Mouse (Mus musculus): ENCODE data around the gene Alkbh6. TPM values are rescaled to one million over a fixed set of nuclear protein-coding genes. Genes with fewer than 3 reads are reported as not detected.

The Alkbh6 gene
- polyA plus RNA-seq, 1 experiment = 99.0 TPM

- TF ChIP-seq POLR2A (IDR thresholded peaks at IDR 0.05; ENCODE audit: low read depth, low read length) = no peak
- TF ChIP-seq CTCF (conservative IDR thresholded peaks at IDR 0.05; ENCODE audit: insufficient read depth, insufficient read length, low read depth, low read length) = no peak
- H3K4me1 ChIP-seq (ENCODE audit: control insufficient read depth, insufficient read depth, low read length) = 0 out of 2 replicates have a peak, but pooled peaks cover 2% of the 10 kb centered on the region
- no peak overlapping the region for H3K4me3 ChIP-seq (ENCODE audit: insufficient read depth, low read depth, low read length)
- H3K36me3 ChIP-seq (ENCODE audit: control insufficient read depth, insufficient read depth, low read length) = no peaks in the 10 kb centered on the region
- no peak overlapping the region for H3K27ac ChIP-seq (ENCODE audit: insufficient read depth, low read depth, low read length)
- no peak for DNase-seq
- no peaks in the 10 kb centered on the region for H3K27me3 ChIP-seq (replicated peaks; ENCODE audit: control insufficient read depth, insufficient read depth, low read length)
- WGBS = 56% methylated on average over 10 of the region's 10 CpGs
These were observed 19.9 kb downstream of the Alkbh6 start for GRCm38 (mm10) chr7:30328379-30328778.

DNA sequence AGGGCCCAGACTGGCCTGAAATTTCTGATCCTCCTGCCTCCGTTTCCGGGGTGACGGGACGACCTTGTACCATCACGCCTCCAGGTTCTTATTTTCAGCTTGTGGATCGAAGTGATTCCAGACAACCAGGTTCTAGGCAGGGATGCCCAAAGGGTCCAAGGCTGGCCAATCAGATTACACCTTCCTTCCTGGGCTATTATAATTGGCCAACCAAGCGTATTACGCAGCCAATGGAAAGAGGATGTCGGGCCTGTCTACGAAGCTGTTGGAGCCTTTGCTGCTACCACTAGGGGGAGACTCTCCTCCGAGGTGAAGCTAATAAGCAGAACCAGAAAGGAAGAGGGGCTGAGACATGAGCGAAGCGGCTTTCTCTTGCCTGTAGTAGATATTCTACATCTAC is 23.4 kb downstream of the Alkbh6 start:
- H3K27ac ChIP-seq (ENCODE audit: insufficient read depth, low read depth, low read length) = no peak overlapping the region
- no peaks in the 10 kb centered on the region for H3K36me3 ChIP-seq (ENCODE audit: control insufficient read depth, insufficient read depth, low read length)
- H3K4me3 ChIP-seq (ENCODE audit: insufficient read depth, low read depth, low read length) = no peak overlapping the region
- WGBS = 11% methylated on average over 13 of the region's 13 CpGs
- TF ChIP-seq POLR2A (IDR thresholded peaks at IDR 0.05; ENCODE audit: low read depth, low read length) = no peak
- peak; percentile 87 for TF ChIP-seq CTCF (conservative IDR thresholded peaks at IDR 0.05; ENCODE audit: insufficient read depth, insufficient read length, low read depth, low read length)
- no peaks in the 10 kb centered on the region for H3K27me3 ChIP-seq (replicated peaks; ENCODE audit: control insufficient read depth, insufficient read depth, low read length)
- H3K4me1 ChIP-seq (ENCODE audit: control insufficient read depth, insufficient read depth, low read length) = 0 out of 2 replicates have a peak, but pooled peaks cover 2% of the 10 kb centered on the region
- DNase-seq = peak; percentile 85

GRCm38 (mm10) chr7:30332622-30333259 is 24.2 kb downstream of the Alkbh6 start:
- DNase-seq = no peak
- WGBS = 67% methylated on average over 18 of the region's 18 CpGs
- H3K4me3 ChIP-seq (ENCODE audit: insufficient read depth, low read depth, low read length) = no peak overlapping the region
- H3K36me3 ChIP-seq (ENCODE audit: control insufficient read depth, insufficient read depth, low read length) = no peaks in the 10 kb centered on the region
- H3K27me3 ChIP-seq (replicated peaks; ENCODE audit: control insufficient read depth, insufficient read depth, low read length) = no peaks in the 10 kb centered on the region
- H3K27ac ChIP-seq (ENCODE audit: insufficient read depth, low read depth, low read length) = no peak overlapping the region
- TF ChIP-seq POLR2A (IDR thresholded peaks at IDR 0.05; ENCODE audit: low read depth, low read length) (no peak), CTCF (conservative IDR thresholded peaks at IDR 0.05; ENCODE audit: insufficient read depth, insufficient read length, low read depth, low read length) (no peak)
- no peaks in the 10 kb centered on the region for H3K4me1 ChIP-seq (ENCODE audit: control insufficient read depth, insufficient read depth, low read length)

GRCm38 (mm10) chr7:30333436-30333835 is 24.9 kb downstream of the Alkbh6 start:
- DNase-seq = peak; percentile 95
- no peak for TF ChIP-seq POLR2A (IDR thresholded peaks at IDR 0.05; ENCODE audit: low read depth, low read length)
- no peak for TF ChIP-seq CTCF (conservative IDR thresholded peaks at IDR 0.05; ENCODE audit: insufficient read depth, insufficient read length, low read depth, low read length)
- Histone ChIP-seq H3K27ac (ENCODE audit: insufficient read depth, low read depth, low read length) (no peak overlapping the region), H3K36me3 (ENCODE audit: control insufficient read depth, insufficient read depth, low read length) (no peaks in the 10 kb centered on the region), H3K4me3 (ENCODE audit: insufficient read depth, low read depth, low read length) (no peak overlapping the region), H3K4me1 (ENCODE audit: control insufficient read depth, insufficient read depth, low read length) (no peaks in the 10 kb centered on the region), H3K27me3 (replicated peaks; ENCODE audit: control insufficient read depth, insufficient read depth, low read length) (no peaks in the 10 kb centered on the region)
- WGBS = 9% methylated on average over 4 of the region's 4 CpGs

DNA sequence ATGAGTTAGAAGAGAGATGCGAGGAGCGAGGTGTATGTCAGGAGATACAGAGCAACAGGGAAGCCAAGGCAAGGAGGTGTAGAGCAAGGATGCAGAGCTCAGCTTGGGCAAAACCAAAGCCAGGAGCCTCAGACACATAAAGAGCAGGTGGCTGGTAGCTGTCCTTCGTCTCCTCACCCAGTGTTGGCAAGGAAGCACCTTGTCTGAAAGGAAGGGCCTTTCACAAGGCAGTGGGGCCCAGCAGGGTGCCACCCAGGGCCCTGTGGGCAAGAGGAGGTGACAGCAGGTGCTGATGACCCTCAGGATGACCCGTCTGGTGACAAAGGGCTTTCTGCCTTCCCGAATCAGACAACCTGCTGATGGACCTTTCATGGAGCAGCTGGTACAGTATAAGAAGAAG is 26.0 kb downstream of the Alkbh6 start:
- no peak overlapping the region for H3K27ac ChIP-seq (ENCODE audit: insufficient read depth, low read depth, low read length)
- H3K27me3 ChIP-seq (replicated peaks; ENCODE audit: control insufficient read depth, insufficient read depth, low read length) = no peaks in the 10 kb centered on the region
- 81% methylated on average over 5 of the region's 5 CpGs for WGBS
- H3K36me3 ChIP-seq (ENCODE audit: control insufficient read depth, insufficient read depth, low read length) = no peaks in the 10 kb centered on the region
- no peak for TF ChIP-seq POLR2A (IDR thresholded peaks at IDR 0.05; ENCODE audit: low read depth, low read length)
- no peak for TF ChIP-seq CTCF (conservative IDR thresholded peaks at IDR 0.05; ENCODE audit: insufficient read depth, insufficient read length, low read depth, low read length)
- H3K4me1 ChIP-seq (ENCODE audit: control insufficient read depth, insufficient read depth, low read length) = no peaks in the 10 kb centered on the region
- no peak for DNase-seq
- H3K4me3 ChIP-seq (ENCODE audit: insufficient read depth, low read depth, low read length) = no peak overlapping the region

DNA sequence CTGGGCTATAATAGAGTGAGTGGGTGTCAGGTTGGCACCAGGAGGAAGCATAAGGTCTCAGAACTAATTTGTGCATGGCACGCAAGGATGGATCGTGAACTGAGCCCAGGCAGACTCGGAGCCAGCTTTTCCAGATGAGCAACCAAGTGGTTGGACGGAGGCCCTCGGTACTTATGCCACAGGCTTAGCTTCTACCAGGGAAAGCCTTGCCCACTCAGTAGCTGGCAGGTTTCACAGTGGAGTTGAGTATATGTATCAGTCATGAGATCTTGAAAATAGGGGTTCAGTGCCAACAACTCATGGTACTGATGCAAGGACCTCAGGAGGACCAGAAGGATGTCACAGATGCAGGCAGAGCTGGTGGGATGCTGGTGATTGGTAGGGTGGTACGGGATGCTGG is 27.2 kb downstream of the Alkbh6 start:
- Histone ChIP-seq H3K27me3 (replicated peaks; ENCODE audit: control insufficient read depth, insufficient read depth, low read length) (no peaks in the 10 kb centered on the region), H3K27ac (ENCODE audit: insufficient read depth, low read depth, low read length) (no peak overlapping the region), H3K4me3 (ENCODE audit: insufficient read depth, low read depth, low read length) (no peak overlapping the region), H3K4me1 (ENCODE audit: control insufficient read depth, insufficient read depth, low read length) (no peaks in the 10 kb centered on the region), H3K36me3 (ENCODE audit: control insufficient read depth, insufficient read depth, low read length) (no peaks in the 10 kb centered on the region)
- WGBS = 42% methylated on average over 6 of the region's 6 CpGs
- no peak for DNase-seq
- no peak for TF ChIP-seq POLR2A (IDR thresholded peaks at IDR 0.05; ENCODE audit: low read depth, low read length)
- TF ChIP-seq CTCF (conservative IDR thresholded peaks at IDR 0.05; ENCODE audit: insufficient read depth, insufficient read length, low read depth, low read length) = no peak

DNA sequence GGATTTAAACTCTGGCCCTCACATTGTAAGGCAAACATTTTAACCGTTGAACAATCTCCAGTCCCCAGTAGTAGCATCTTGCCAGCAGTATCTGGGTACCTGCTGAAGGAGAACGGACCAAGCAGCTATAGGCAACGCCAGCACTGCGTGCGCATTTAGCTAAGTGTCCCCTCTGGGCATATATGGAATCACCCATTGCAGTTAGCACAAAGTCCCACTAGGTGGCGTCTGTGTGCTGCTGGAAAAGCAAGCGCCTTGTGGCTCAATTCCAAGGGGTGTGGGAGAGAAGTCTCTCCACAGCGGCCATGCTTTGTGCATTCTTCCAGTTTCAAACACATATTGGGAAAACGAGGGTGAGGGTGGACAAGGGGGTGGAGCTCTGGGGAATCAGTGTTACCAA is 27.9 kb downstream of the Alkbh6 start:
- Histone ChIP-seq H3K27me3 (replicated peaks; ENCODE audit: control insufficient read depth, insufficient read depth, low read length) (no peaks in the 10 kb centered on the region), H3K36me3 (ENCODE audit: control insufficient read depth, insufficient read depth, low read length) (no peaks in the 10 kb centered on the region), H3K4me3 (ENCODE audit: insufficient read depth, low read depth, low read length) (no peak overlapping the region), H3K27ac (ENCODE audit: insufficient read depth, low read depth, low read length) (no peak overlapping the region), H3K4me1 (ENCODE audit: control insufficient read depth, insufficient read depth, low read length) (no peaks in the 10 kb centered on the region)
- WGBS = 1% methylated on average over 9 of the region's 9 CpGs
- peak; percentile 96 for TF ChIP-seq CTCF (conservative IDR thresholded peaks at IDR 0.05; ENCODE audit: insufficient read depth, insufficient read length, low read depth, low read length)
- no peak for TF ChIP-seq POLR2A (IDR thresholded peaks at IDR 0.05; ENCODE audit: low read depth, low read length)
- peak; percentile 81 for DNase-seq

All from kidney, adult 2 months (tissue).